Mouse (Mus musculus) myocyte (in vitro differentiated cells): ENCODE measurements around the gene Fndc3b. TPM values are rescaled to one million over a fixed set of nuclear protein-coding genes. Genes with fewer than 3 reads are reported as not detected.

ENCODE experiments used
- H3K27me3 ChIP-seq: one replicate; pipeline ENCODE4 v1.6.1; 2011; ENCODE audit not compliant: control insufficient read depth, insufficient read depth, insufficient read length
- H3K36me3 ChIP-seq: one replicate; pipeline ENCODE4 v1.6.1; 2011; ENCODE audit not compliant: control insufficient read depth, insufficient read depth
- H3K4me2 ChIP-seq: one replicate; pipeline ENCODE4 v1.6.1; 2011; ENCODE audit warnings: low read depth, control low read depth
- H3K4me3 ChIP-seq: one replicate; pipeline ENCODE4 v1.5.1; 2011; ENCODE audit warnings: mild to moderate bottlenecking, control low read depth, moderate library complexity
- H3K79me2 ChIP-seq: one replicate; pipeline ENCODE4 v1.6.1; 2011; ENCODE audit not compliant: control insufficient read depth, insufficient read depth
- H3ac ChIP-seq: one replicate; pipeline ENCODE4 v1.6.1; 2011; ENCODE audit not compliant: control insufficient read depth, insufficient read length
- CEBPB ChIP-seq: IDR thresholded peaks from 2 replicates; pipeline ENCODE4 v1.6.1; 2011; ENCODE audit warnings: mild to moderate bottlenecking, moderate library complexity; ENCODE audit not compliant: poor library complexity, insufficient read depth, severe bottlenecking
- E2F4 ChIP-seq: IDR thresholded peaks from one replicate; pipeline ENCODE4 v1.6.1; 2011; ENCODE audit warnings: mild to moderate bottlenecking, control low read depth, moderate library complexity; ENCODE audit not compliant: insufficient read depth
- MAX ChIP-seq: IDR thresholded peaks from one replicate; pipeline ENCODE4 v1.6.1; 2011; ENCODE audit warnings: low read depth, mild to moderate bottlenecking, control low read depth
- MYOD1 ChIP-seq, 3 experiments: IDR thresholded peaks; one replicate each; pipeline ENCODE4 v1.6.1; 2011; ENCODE audit warnings: control low read depth in 2 of 3, low read depth in 2 of 3, mild to moderate bottlenecking in 2 of 3, moderate library complexity in 1 of 3; ENCODE audit not compliant: insufficient read length in 2 of 3, control insufficient read depth in 1 of 3
- MYOG ChIP-seq, 3 experiments: IDR thresholded peaks; one replicate each; pipeline ENCODE4 v1.6.1; 2011; ENCODE audit warnings: control low read depth in 2 of 3, low read depth in 2 of 3, mild to moderate bottlenecking in 2 of 3; ENCODE audit not compliant: insufficient read length in 2 of 3, control insufficient read depth in 1 of 3, insufficient read depth in 1 of 3
- POLR2A ChIP-seq: IDR thresholded peaks from one replicate; pipeline ENCODE4 v1.6.1; 2011; ENCODE audit warnings: low read depth, mild to moderate bottlenecking, control low read depth, moderate library complexity; ENCODE audit not compliant: insufficient read length
- POLR2AphosphoS2 ChIP-seq: IDR thresholded peaks from one replicate; pipeline ENCODE4 v1.6.1; 2011; ENCODE audit warnings: low read depth, control low read depth; ENCODE audit not compliant: insufficient read length
- REST ChIP-seq: IDR thresholded peaks from one replicate; pipeline ENCODE4 v1.6.1; 2011; ENCODE audit warnings: mild to moderate bottlenecking, control low read depth, moderate library complexity; ENCODE audit not compliant: insufficient read depth, insufficient read length
- SRF ChIP-seq: IDR thresholded peaks from one replicate; pipeline ENCODE4 v1.6.1; 2011; ENCODE audit warnings: low read depth; ENCODE audit not compliant: control insufficient read depth, insufficient read length
- TCF12 ChIP-seq: IDR thresholded peaks from one replicate; pipeline ENCODE4 v1.6.1; 2011; ENCODE audit warnings: mild to moderate bottlenecking, control low read depth; ENCODE audit not compliant: poor library complexity, insufficient read depth, severe bottlenecking
- TCF3 ChIP-seq: IDR thresholded peaks from one replicate; pipeline ENCODE4 v1.6.1; 2011; ENCODE audit warnings: low read depth, control low read depth; ENCODE audit not compliant: insufficient read length
- USF1 ChIP-seq: IDR thresholded peaks from one replicate; pipeline ENCODE4 v1.6.1; 2011; ENCODE audit warnings: low read depth, mild to moderate bottlenecking, control low read depth, moderate library complexity
- polyA plus RNA-seq: library from polyadenylated mRNA; unstranded; fragments of >200 nt; fragmentation: generic; extraction: Trizol; gene quantifications from one replicate; pipeline ENCODE4 v1.2.1, GENCODE M21; 2012; ENCODE audit warnings: missing spikeins

Fndc3b gene
- polyA plus RNA-seq, 1 experiment, result 25.8 TPM

GRCm38 (mm10) chr3:27724208-27724607 is 13.1 kb upstream of the Fndc3b start:
- H3K79me2 ChIP-seq, result no peaks in the 10 kb centered on the region
- no peaks in the 10 kb centered on the region for H3K27me3 ChIP-seq
- H3ac ChIP-seq, result no peak overlapping the region
- no peaks in the 10 kb centered on the region for H3K36me3 ChIP-seq
- H3K4me2 ChIP-seq, result no peak overlapping the region
- no peak for TF ChIP-seq MAX
- TF ChIP-seq REST, result no peak
- TF ChIP-seq E2F4, result no peak
- no peak for TF ChIP-seq MYOD1 (IDR thresholded peaks at IDR 0.05; ENCODE audit: control insufficient read depth in 1 of 3, insufficient read length in 2 of 3, low read depth in 2 of 3)
- TF ChIP-seq TCF3, result no peak
- TF ChIP-seq CEBPB, result no peak
- TF ChIP-seq MYOG (IDR thresholded peaks at IDR 0.05; ENCODE audit: control insufficient read depth in 1 of 3, insufficient read depth in 1 of 3, insufficient read length in 2 of 3, low read depth in 2 of 3), result no peak
- no peak for TF ChIP-seq TCF12
- no peak for TF ChIP-seq POLR2AphosphoS2
- H3K4me3 ChIP-seq, result no peak overlapping the region

GRCm38 (mm10) chr3:27718829-27719365 is 7.8 kb upstream of the Fndc3b start:
- TF ChIP-seq MYOD1 (IDR thresholded peaks at IDR 0.05; ENCODE audit: control insufficient read depth in 1 of 3, insufficient read length in 2 of 3, low read depth in 2 of 3) (peak in 2 of 3 experiments; percentile 88), SRF (no peak), POLR2A (no peak)
- peak overlapping the region; percentile 19 for H3K4me2 ChIP-seq
- H3ac ChIP-seq, result no peak overlapping the region
- H3K27me3 ChIP-seq, result no peaks in the 10 kb centered on the region
- no peak overlapping the region for H3K4me3 ChIP-seq
- no peaks in the 10 kb centered on the region for H3K36me3 ChIP-seq
- no peaks in the 10 kb centered on the region for H3K79me2 ChIP-seq

GRCm38 (mm10) chr3:27713971-27714370 is 2.9 kb upstream of the Fndc3b start:
- Histone ChIP-seq H3K27me3 (no peaks in the 10 kb centered on the region), H3K4me2 (no peak overlapping the region), H3K36me3 (no peaks in the 10 kb centered on the region), H3K4me3 (no peak overlapping the region), H3ac (no peak overlapping the region), H3K79me2 (peaks cover 8% of the 10 kb centered on the region)
- TF ChIP-seq CEBPB, result no peak
- TF ChIP-seq MAX, result no peak
- no peak for TF ChIP-seq TCF12
- no peak for TF ChIP-seq USF1
- TF ChIP-seq POLR2A, result no peak
- TF ChIP-seq E2F4, result no peak
- no peak for TF ChIP-seq POLR2AphosphoS2
- TF ChIP-seq TCF3, result no peak
- no peak for TF ChIP-seq REST
- TF ChIP-seq MYOG (IDR thresholded peaks at IDR 0.05; ENCODE audit: control insufficient read depth in 1 of 3, insufficient read depth in 1 of 3, insufficient read length in 2 of 3, low read depth in 2 of 3), result no peak
- no peak for TF ChIP-seq MYOD1 (IDR thresholded peaks at IDR 0.05; ENCODE audit: control insufficient read depth in 1 of 3, insufficient read length in 2 of 3, low read depth in 2 of 3)
- TF ChIP-seq SRF, result no peak

- no peaks in the 10 kb centered on the region for H3K36me3 ChIP-seq
- no peak for TF ChIP-seq TCF12
- no peak for TF ChIP-seq TCF3
- TF ChIP-seq E2F4, result no peak
- no peak overlapping the region for H3K4me2 ChIP-seq
- H3ac ChIP-seq, result no peak overlapping the region
- H3K79me2 ChIP-seq, result peaks cover 24% of the 10 kb centered on the region
- H3K27me3 ChIP-seq, result no peaks in the 10 kb centered on the region
- H3K4me3 ChIP-seq, result no peak overlapping the region
Measured at GRCm38 (mm10) chr3:27712421-27712820, 1.3 kb upstream of the Fndc3b start.

GRCm38 (mm10) chr3:27709906-27710647 is 1.0 kb downstream of the Fndc3b start:
- Histone ChIP-seq H3ac (peak overlapping the region; percentile 85), H3K36me3 (no peaks in the 10 kb centered on the region), H3K27me3 (no peaks in the 10 kb centered on the region), H3K79me2 (peaks cover 47% of the 10 kb centered on the region), H3K4me2 (peak overlapping the region; percentile 96), H3K4me3 (peak overlapping the region; percentile 77)
- TF ChIP-seq POLR2AphosphoS2 (no peak), SRF (no peak), POLR2A (peak; percentile 81), E2F4 (peak; percentile 36), MAX (no peak), REST (no peak), MYOD1 (IDR thresholded peaks at IDR 0.05; ENCODE audit: control insufficient read depth in 1 of 3, insufficient read length in 2 of 3, low read depth in 2 of 3) (peak in 1 of 3 experiments; percentile 13), TCF12 (no peak), TCF3 (no peak), MYOG (IDR thresholded peaks at IDR 0.05; ENCODE audit: control insufficient read depth in 1 of 3, insufficient read depth in 1 of 3, insufficient read length in 2 of 3, low read depth in 2 of 3) (peak in 1 of 3 experiments; percentile 1)
